Mouse (Mus musculus) right cerebral cortex, postnatal 25 days (tissue): ENCODE results near the gene Tex45.

ENCODE experiments used
- DNase-seq: peaks from one replicate; pipeline ENCODE4 v3.0.0; 2022

Tex45 gene

DNA sequence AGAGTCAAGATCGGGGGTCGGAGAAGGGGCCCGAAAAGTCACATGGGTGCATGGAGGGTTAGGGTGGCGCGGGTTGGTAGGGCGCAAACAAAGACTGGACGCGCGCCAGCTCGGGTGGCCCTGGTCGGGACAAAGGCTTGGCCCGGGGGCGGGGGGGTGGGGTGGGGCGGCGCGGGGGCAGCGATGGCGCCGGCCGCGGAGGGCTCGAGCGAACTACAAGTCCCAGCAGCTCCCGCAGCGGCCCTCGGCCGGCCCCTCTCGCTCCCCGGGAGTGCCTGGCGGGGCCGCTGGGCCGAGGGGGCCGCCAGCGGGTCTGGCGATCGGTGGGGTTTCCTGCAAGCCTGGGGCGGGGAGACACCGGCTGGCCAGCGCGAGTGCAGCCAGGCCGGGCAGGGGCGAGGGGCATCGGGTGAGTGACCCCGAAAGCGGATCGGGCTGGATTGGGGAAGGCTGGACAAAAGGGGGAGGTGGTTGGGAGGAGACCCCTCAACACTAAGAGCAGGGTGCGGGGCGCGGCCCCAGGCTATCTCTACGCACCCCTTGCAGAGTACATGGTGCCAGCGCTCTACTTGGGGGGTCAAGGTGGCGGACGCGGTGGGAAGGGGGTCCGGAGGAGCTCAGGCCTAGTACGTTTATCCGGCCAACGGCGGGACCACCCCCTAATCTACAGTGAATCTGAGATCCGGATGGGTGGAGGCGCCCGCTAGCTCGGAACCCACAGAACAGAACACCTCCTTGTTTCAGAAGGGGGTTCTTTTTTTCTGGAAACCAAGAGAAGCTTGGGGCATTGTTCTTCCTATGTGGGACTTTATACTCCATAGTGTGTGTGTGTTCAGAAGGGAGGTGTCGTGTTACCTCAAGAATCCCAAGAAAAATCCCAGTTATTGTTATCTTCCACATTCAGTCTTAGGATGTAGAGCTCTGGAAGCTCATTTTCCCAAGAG is 22.5 kb downstream of the Tex45 start, which contains the start of gene Zfp358:
Zfp358 (plus strand) TSS at position 238 of the 944 bp plus-strand sequence.
- DNase-seq = peak; percentile 79

DNA sequence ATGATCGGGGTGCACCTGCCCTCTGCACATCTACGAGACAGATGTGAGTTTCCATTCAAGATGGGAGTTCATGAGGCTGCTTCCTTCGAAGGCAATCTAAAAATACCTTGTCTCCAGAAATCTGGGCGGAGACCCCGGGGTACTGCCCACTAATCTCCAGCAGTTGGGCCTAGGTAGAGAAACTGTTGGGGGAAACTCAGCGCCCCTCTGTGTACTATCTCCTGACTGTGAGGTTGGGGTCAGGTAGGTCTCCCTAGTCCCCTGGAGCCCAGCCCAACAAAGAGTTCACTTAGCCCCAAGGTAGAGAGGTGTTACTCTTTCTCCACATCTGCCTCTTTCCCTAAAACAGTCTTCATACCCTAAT is 23.2 kb downstream of the Tex45 start:
- no peak for DNase-seq

DNA sequence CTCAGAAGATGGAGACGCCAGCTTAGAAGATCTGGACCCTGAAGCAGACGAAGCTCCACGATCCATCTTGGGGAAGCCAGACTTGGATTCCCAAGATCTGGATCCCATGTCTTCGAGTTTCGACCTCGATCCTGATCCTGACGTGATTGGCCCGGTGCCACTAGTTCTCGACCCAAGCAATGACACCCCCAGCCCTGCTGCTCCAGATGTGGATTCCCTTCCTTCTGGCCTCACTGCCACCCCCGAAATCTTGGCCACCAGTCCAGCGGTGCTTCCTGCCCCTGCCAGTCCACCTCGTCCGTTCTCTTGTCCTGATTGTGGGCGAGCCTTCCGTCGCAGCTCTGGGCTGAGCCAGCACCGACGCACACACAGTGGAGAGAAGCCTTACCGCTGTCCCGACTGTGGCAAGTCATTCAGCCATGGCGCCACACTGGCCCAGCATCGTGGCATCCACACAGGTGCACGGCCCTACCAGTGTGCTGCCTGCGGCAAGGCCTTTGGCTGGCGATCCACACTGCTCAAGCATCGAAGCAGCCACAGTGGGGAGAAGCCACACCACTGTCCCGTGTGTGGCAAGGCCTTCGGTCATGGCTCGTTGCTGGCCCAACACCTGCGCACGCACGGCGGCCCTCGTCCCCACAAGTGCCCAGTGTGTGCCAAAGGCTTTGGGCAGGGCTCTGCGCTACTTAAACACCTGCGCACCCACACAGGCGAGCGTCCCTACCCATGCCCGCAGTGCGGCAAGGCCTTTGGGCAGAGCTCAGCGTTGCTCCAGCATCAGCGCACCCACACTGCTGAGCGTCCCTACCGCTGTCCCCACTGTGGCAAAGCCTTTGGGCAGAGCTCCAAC is 25.1 kb downstream of the Tex45 start:
- DNase-seq = no peak

DNA sequence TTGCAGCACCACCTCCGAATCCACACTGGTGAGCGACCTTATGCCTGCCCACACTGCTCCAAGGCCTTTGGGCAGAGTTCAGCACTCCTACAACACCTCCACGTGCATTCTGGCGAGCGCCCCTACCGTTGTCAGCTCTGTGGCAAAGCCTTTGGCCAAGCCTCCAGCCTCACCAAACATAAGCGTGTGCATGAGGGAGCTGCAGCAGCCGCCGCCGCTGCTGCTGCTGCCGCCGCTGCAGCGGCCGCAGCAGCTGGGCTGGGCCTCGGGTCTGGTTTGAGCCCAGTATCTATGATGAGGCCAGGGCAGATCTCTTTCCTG is 25.7 kb downstream of the Tex45 start:
- no peak for DNase-seq

DNA sequence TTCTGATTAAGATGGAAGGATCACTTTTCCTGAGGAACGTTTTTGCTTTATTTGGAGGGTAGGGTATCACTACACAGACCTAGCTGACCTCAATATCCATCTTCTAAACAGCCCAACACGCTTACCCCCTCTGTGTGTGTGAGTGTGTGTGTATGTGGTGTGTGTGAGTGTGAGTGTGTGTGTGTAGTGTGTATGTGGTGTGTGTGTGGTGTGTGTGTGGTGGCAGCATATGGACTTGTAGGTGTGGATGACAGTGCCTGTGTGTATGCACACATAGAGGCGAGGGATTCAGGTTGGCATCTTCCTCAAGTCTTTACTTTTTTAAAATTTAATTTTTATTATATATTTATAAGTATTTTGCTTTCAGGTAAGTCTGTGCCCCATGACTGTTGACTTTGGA is 27.9 kb downstream of the Tex45 start:
- no peak for DNase-seq

DNA sequence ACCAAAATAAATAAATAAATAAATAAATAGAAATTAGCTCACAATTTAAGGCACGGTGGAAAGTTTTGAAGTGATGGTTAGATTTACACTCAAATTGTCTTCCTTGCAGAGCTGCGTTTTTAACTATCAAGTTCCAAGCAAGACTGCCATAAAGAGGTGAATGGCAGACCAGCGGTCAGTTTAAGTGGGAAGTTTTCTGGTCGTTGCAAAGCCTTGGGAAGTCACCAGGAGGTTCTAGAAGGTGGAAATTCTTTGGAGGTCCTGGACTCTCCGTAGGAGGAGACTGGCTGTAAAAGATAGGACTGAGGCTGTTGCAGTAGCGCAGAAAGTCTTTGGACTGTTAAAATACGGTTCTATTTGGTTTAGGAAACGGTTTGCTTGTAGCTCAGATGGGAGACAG is 29.1 kb downstream of the Tex45 start:
- no peak for DNase-seq

DNA sequence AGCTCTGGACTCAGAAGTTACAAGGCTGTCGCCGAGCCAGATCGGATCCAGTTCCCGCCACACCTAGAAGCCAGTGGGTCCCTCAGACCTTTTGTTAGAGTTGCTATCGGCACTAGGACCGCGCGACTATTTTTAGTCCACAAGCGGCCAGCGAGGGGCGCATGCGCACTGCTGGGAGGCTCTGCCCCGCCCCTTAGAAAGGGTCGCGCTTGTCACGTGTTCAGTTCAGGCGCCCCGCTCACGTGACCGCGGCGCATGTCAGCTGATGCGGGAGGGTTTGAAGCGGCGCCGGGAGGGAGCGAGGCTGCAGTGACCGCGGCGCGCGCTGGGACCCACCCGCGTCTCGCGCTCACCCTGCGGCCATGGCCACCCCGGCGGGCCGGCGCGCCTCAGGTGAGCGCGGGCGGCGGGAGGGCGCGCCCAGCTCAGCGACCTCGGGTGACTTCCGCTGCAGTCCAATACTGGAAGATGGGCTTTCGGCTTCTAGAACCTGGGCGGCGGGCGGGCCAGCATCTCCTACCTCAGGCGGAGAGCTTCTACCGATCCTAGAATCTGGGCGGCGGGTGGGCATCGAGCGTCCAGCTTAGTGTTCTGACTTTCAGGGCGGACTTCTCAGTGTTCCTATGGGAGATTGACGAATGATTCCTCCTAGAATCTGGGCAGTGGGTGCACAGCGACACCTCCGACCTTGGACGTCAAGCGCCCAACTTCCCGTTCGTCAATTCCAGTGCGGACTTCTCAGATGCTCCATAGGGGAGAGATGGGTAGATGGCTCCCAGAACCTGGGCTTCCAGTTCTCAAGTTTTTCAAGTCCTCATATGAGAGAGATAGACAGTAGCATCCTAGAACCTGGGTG is 29.8 kb downstream of the Tex45 start, which contains the start of gene Mcoln1:
Mcoln1 (plus strand) TSS at position 223 of the 856 bp plus-strand sequence.
- DNase-seq = peak; percentile 98

DNA sequence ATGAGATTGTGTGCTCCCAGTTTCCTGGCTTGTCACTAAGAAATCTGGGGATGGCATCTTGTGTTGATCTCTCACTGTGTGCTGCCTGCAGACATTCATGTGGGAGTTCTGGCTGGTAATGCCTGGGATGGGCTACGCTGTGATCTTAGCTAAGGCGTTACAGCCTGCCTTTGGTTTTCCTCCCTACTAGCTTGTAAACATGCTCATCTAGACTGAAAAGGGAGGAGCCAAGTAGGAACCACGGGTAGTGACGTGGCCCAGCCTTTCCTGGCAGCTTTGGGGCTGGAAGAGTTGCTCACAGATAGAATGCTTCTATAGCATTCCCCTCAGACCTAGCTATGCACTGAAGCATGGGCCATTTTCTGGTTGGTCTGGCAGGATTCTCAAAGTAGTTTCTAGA is 31.6 kb downstream of the Tex45 start:
- peak; percentile 40 for DNase-seq

DNA sequence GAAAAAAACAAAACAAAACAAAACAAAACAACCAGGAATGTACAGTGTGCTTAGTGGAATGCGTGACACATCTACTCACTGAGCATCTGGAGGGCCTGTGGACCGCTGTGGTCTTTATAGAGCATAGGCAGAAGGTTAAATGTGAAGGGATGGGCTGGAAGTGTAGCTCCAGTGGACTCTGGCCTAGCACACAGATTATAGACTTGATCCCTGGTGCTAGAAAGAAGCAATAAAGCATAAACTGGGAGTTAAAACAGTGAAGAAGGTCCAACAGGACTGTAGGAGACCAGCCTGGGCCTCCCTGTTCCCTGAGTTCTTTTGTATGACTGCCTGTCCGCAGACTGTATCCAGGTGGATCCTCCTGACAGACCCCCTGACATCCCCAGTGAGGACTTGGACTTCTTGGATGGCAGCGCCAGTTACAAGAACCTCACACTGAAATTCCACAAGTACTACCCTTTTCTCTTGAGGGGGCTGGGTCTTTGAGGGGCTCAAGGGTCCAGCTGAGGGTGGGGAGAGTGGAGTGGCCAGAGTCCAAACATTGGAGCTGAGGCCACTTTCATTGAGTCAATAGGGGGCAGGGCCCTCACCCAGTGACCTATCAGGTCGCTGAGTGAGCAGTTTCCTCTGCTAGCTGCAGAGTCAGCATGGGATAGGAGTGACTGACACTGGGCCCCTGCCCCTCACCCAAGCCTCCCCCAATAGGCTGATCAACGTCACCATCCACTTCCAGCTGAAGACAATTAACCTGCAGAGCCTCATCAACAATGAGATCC is 37.5 kb downstream of the Tex45 start:
- no peak for DNase-seq

DNA sequence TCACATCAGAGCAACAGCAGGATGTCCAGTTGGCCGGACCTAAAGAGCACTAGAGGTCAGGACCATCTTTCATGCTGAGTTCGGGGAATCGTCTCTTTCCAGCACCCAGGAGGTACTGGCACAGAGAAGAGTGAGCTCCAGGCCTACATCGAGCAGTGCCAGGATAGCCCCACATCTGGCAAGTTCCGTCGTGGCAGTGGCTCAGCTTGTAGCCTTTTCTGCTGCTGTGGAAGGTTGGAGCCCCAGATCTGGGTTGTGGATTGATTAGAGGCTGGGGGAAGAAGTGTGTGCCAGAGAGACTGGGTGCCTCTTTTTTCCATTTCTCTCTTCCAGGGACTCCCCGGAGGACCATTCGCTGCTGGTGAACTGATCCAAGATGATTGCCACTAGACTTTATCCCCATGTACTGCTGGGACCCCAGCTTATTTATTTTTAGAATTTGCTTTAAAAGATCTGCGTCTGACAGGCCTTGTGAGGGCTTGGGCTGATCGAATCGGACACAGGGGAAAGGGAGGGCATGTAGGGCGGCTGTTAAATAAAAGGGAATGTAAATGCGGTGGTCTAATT is 44.1 kb downstream of the Tex45 start:
- DNase-seq = no peak

DNA sequence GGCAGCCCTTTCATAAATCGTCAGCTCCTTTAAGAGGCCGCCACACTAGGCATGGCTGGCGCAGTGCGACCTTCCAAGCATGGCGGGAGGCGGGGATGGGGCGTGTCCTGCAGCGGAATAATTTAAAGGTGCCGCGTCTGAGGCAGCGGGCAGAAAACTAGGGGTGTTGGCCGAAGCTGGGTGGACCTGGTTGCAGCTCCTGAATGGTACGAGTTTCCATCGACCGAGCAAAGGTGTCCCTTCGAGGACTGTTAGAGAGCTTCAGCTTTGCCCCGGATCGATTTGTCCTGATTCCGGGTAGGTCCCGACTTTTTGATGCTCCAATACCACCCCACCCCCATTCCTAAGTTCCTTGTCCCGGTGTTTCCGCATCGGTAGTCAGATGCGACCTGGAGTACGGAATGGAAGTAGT is 44.6 kb downstream of the Tex45 start, which contains the start of gene Pnpla6:
Pnpla6 (plus strand) TSS at position 125 of the 412 bp plus-strand sequence.
- DNase-seq = peak; percentile 90

DNA sequence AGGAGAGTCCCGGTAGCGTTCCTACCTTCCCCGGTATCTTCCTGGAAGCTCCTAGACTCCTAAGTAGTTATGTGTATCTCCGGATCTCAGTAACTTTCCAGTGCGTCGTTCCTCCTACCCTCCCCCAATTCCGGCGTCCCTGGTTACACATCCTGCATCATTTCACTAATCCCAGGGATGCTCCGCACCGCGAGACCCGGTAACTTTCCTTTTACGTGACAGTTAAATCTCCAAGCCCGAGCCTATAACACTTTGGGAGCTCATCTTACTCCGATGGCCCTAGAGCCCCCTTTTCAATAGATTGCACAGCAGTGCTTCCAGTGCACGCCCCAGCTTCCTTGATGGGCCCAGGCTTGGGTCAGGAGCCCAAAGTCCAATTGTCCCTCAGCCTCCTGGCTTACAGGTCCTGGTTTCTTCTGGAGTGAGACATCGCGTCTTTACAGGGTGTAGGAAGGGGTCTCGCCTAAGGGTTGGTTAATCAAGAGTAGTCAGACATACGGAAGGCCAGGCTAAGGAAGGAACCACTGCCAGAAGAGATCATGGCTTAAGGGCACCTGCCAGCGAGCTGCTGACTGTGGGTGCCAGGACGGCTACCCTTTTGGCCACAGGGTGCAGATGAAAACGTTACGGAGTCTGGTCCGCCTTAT is 45.2 kb downstream of the Tex45 start:
- DNase-seq = peak; percentile 63

DNA sequence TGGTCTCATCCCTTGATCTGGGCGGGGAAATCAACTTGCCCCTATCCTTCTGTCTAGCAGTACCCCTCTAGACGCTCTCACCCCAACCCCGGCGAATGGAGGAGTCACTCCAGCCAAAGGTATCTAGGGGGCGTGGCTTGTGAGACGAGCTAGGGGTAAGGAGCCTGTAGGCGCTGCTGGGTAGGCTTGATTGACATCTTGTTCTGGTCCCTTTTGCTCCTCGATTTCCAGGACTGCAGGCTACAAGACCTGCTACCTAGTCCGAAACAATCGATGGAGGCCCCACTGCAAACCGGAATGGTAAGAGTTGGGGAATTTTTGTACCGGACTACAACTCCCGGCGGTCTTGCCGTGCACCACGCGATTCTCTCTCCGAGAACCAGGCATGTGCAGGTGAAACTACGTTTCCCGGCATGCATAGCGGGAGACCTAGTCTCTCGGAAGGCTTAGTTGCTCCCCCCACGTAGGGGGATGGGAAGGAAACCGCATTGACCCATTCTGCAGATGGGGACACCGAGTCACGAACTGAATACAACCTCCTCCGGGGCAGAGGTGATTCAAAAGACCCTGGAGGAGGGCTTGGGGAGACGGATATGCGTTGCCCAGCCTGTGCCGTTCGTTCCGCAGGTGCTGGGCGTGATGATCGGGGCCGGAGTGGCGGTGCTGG is 45.9 kb downstream of the Tex45 start:
- peak; percentile 95 for DNase-seq

DNA sequence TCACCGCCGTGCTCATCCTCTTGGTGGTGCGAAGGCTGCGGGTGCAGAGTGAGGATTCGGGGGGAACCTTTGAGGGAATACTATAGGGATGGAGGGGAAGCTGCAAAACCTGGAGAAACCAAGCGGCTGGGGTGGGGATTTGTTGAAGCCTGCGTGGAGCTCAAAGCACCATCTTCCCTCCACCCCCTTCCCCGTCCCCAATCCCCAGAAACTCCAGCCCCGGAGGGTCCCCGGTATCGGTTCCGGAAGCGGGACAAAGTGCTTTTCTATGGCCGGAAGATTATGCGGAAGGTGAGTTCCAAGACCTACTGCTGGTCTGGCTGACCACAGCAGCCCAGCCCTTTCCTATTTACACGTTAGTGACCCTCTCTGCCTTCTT is 46.4 kb downstream of the Tex45 start:
- no peak for DNase-seq

DNA sequence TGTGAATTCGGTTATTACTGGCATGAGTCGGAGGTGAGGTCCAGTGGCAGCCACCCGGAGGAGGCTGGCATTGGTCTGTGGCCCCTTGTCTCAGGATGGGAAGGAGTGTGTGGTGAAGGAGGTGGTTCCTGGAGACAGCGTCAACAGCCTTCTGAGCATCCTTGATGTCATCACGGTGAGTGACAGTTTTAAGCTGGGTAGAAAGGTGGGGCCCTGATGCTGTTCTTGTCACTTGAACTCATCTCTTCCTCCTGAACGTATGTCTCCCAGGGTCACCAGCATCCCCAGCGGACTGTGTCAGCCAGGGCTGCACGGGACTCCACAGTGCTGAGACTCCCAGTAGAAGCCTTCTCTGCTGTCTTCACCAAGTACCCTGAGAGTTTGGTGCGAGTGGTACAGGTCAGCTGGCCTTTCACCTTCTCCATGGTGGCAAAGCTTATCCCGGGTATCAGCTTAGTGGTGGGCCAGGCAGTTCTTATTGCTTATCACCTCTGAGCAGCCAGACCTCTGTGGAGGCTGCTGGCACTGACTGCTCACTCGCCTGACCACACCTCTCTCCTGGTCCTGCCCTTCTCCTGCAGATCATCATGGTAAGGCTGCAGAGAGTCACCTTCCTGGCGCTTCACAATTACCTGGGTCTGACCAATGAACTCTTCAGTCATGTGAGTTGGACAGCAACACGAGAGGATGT is 51.5 kb downstream of the Tex45 start:
- DNase-seq = no peak

DNA sequence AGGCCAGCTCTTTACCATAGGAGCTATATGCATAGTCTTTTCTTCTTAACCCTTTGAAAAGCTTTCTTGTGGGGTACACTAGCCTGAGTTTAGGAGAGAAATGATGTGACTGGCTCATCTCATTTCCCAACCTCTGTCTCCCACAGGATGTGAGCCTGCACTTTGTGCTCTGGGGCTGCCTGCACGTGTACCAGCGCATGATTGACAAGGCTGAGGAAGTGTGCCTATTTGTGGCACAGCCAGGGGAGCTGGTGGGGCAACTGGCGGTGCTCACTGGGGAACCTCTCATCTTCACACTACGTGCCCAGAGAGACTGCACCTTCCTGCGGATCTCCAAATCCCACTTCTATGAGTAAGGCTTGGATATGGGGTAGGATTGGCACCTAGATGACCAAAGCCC is 60.2 kb downstream of the Tex45 start:
- DNase-seq = no peak

DNA sequence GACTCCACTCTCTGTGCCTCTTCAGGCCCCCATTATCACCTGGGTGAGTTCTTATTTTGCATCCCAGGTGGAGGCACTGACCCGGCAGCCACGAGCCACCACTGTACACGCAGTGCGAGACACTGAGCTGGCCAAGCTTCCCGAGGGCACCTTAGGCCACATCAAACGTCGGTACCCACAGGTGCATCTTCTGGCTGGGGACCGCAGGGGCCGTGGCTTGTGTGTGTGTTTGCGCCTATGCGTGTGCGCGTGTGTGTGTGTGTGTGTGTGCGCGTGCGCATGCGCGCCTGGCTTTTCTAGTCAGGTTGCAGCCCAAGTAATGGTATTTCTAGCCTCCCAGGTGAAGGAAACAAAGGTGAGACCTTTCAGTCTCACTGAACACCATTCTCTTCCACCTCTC is 61.3 kb downstream of the Tex45 start:
- DNase-seq = no peak

DNA sequence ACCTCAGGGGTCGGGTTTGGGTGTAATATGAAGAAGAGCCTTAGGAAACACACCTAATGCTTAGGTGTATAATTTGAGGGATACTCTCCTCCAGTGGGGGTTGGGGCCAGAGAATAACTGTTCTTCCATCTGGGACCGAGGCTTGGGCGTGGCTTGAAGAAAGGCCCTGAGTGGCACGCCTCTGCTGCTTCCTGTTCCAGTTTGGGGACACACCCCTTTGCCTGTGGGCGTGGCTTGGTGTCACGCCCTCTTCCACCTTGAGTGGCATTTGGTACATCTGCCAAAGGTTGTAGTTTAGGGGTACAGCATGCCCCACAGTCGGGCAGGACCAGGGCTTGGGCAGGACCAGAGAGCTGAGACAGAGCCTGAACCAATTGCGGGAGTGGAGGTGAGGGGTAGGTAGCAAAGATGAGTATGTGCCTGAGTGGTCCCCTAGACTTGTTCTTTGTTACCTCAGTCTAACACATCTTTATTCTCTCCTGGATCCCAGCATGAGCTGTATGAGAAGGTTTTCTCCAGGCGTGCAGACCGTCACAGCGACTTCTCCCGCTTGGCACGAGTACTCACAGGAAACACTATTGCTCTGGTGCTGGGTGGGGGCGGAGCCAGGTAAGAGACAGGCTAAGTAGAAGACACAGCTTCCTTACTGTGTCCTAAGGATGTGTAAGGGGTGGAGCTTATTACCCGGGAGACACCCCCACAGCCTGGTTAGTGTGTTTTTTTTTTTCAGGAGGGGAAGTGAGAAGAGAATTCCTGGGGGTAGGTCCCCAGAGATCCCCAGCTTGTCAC is 65.6 kb downstream of the Tex45 start:
- DNase-seq = no peak
